Mouse (Mus musculus) lung, postnatal 25 days (tissue): ENCODE results near the gene Vmn2r71.

Experiments used
- DNase-seq: peaks from one replicate; pipeline ENCODE4 v3.0.0; 2022; ENCODE audit warnings: low spot score

The Vmn2r71 gene

GRCm38 (mm10) chr7:85562787-85563186 lies at the start of gene Vmn2r71:
Vmn2r71 (plus strand) TSS chr7:85563087.
- DNase-seq: no peak

GRCm38 (mm10) chr7:85542108-85542507 lies 20.8 kb upstream of the Vmn2r71 start:
- no peak for DNase-seq

DNA sequence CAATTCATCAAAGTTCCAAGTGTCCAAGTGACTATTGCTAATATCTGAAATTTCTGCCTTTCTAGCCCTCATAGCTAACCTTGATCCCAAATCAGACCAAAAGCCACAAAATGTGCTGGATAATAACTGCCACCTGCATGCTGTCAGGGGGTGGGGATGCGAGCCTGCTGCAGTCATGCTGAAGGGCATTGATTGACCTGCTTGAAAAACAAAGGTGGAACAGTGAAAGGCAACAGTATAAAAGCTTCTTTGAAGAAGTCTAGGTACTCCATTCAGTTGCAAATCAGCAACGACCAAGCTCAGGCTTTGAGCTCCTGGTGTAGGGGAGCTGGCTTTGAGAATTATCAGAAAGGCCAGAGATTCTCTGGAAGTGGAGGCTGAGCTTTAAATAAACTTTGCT lies 19.8 kb upstream of the Vmn2r71 start:
- no peak for DNase-seq

GRCm38 (mm10) chr7:85569092-85569491 lies 6.2 kb downstream of the Vmn2r71 start, which contains the start of gene Vmn2r70:
Vmn2r70 (minus strand) TSS chr7:85569192.
- DNase-seq: no peak
